Mouse (Mus musculus): ENCODE data around the gene BC049762.

GRCm38 (mm10) chr11:51234626-51235025, 28.2 kb downstream of the BC049762 start:
- TF ChIP-seq CTCF (IDR thresholded peaks at IDR 0.05 in 2 of 3, conservative IDR thresholded peaks at IDR 0.05 in 1 of 3; ENCODE audit: control insufficient read depth in 1 of 3, insufficient read depth in 1 of 3, low read depth in 2 of 3, low read length in 3 of 3, poor library complexity in 1 of 3, severe bottlenecking in 1 of 3) (no peak), ZKSCAN1 (IDR thresholded peaks at IDR 0.05; ENCODE audit: low read depth, low read length) (no peak), EP300 (IDR thresholded peaks at IDR 0.05; ENCODE audit: low read depth in 1 of 2, low read length in 2 of 2) (no peak), ZNF384 (IDR thresholded peaks at IDR 0.05; ENCODE audit: low read depth, low read length) (no peak), JUND (IDR thresholded peaks at IDR 0.05; ENCODE audit: low read depth, low read length) (no peak), POLR2AphosphoS5 (IDR thresholded peaks at IDR 0.05; ENCODE audit: borderline replicate concordance, low read depth, low read length) (no peak), CHD1 (IDR thresholded peaks at IDR 0.05; ENCODE audit: low read depth, low read length) (no peak), USF1 (IDR thresholded peaks at IDR 0.05; ENCODE audit: low read depth, low read length) (no peak), MAFK (IDR thresholded peaks at IDR 0.05; ENCODE audit: borderline replicate concordance, low read depth, low read length) (no peak)
